Mouse (Mus musculus): Measurements from ENCODE around the gene Mex3d. TPM values are rescaled to one million over a fixed set of nuclear protein-coding genes. Genes with fewer than 3 reads are reported as not detected.

The Mex3d gene
- polyA plus RNA-seq, 1 experiment from 2014 or later = 5.1 TPM

DNA sequence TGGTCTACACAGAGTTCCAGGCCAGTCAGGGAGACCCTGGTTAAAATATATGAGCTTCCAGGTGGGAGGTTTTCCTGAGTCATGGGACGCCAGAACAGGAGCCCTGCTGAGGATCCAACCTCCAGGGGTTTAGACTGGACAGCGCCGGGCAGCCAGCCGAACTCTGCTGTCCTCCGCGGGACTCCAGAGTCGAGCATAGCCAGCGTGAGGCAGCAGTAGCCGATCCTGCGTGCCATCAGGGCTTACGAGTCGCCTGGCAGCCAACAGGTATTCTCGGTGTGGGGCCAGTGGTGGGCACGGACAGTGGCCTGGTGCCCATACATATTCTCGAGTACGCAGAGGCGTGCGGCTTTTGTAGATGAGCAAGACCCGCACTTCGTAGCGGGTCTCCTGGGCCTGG, 46.4 kb downstream of the Mex3d start:
- Histone ChIP-seq H3K27ac (ENCODE audit: low read length) (no peak overlapping the region), H3K4me3 (ENCODE audit: low read length) (no peak overlapping the region), H3K9me3 (ENCODE audit: low read length) (no peaks in the 10 kb centered on the region), H3K4me1 (ENCODE audit: insufficient read depth, low read length) (peaks cover 31% of the 10 kb centered on the region), H3K9ac (replicated peaks; ENCODE audit: low read length) (no peak overlapping the region), H3K27me3 (ENCODE audit: insufficient read depth, low read length) (peaks cover 58% of the 10 kb centered on the region), H3K36me3 (ENCODE audit: insufficient read depth, low read length) (no peaks in the 10 kb centered on the region), H3K4me2 (replicated peaks; ENCODE audit: low read depth, low read length) (no peak overlapping the region)
- ATAC-seq (ENCODE audit: low FRiP score, low TSS enrichment) = no peak
- WGBS = 14% methylated on average over 21 of the region's 21 CpGs

DNA sequence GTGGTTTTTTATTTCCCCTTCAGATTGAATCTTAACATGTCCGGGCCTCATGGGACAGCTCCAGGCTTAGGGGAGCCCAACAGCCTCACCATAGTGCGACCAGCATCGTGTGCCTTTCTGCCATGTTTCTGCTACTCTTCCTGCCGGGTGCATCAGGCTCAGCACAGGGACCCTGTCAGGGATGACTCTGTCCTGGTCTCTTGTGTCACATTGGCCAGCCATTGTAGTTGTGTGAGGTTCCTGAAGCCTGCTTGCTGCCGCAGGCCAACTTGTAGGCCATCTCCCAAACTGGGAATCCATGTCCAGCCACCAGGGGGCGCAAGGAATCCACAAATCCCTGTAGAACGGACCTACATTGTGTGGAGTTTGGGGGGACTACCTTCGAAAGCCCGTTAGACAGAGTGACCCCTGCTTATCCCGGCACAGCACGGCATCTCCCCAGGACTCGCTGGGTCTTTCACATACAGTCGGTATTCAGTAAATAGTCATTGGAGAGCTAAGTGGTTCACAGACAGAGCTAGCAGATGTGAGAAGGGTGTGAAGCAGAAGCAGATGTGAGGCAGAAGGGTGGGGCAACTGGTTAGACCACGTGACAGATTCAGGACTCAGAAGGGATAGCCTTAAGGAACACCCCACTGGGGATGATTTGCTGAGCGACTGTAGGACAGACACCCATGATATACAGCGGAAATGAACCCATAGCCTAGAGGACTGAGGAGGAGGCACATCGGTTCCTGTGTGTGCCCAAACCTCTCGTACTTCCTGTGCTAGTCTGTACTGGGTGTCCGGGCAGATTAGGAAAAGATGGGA, 47.3 kb downstream of the Mex3d start:
- peaks cover 28% of the 10 kb centered on the region for H3K4me1 ChIP-seq (ENCODE audit: insufficient read depth, low read length)
- no peaks in the 10 kb centered on the region for H3K9me3 ChIP-seq (ENCODE audit: low read length)
- ATAC-seq (ENCODE audit: low FRiP score, low TSS enrichment) = no peak
- WGBS = 19% methylated on average over 19 of the region's 19 CpGs
- H3K4me2 ChIP-seq (replicated peaks; ENCODE audit: low read depth, low read length) = peak overlapping the region; percentile 28; the same call in 1 of the 2 replicates
- H3K27ac ChIP-seq (ENCODE audit: low read length) = no peak overlapping the region
- H3K36me3 ChIP-seq (ENCODE audit: insufficient read depth, low read length) = no peaks in the 10 kb centered on the region
- H3K4me3 ChIP-seq (ENCODE audit: low read length) = no peak overlapping the region
- H3K27me3 ChIP-seq (ENCODE audit: insufficient read depth, low read length) = peaks cover 49% of the 10 kb centered on the region
- no peak overlapping the region for H3K9ac ChIP-seq (replicated peaks; ENCODE audit: low read length)

DNA sequence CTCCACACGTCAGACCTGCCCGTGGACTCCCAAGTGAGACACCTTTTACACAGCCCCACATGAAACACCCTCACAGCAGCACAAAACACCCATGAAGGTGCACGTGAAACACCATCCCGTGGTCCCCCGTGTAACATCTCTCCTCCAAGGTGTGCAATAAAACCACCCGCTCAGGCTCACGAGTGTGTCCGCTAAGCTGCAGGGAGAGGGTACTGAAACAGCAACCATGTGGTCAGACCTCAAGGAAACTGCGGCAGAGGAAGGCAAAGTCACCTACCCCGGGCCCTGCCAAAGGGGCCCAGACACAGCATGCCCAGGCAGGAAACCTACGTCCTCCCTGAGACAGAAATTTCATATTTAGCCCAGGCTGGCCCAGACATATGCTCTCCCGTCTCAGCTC, 51.2 kb downstream of the Mex3d start:
- H3K27me3 ChIP-seq (ENCODE audit: insufficient read depth, low read length) = peaks cover 12% of the 10 kb centered on the region
- H3K4me1 ChIP-seq (ENCODE audit: insufficient read depth, low read length) = peaks cover 2% of the 10 kb centered on the region; the same call in 1 of the 2 replicates
- H3K9ac ChIP-seq (replicated peaks; ENCODE audit: low read length) = no peak overlapping the region
- WGBS = 86% methylated on average over 12 of the region's 12 CpGs
- no peak overlapping the region for H3K4me3 ChIP-seq (ENCODE audit: low read length)
- no peaks in the 10 kb centered on the region for H3K36me3 ChIP-seq (ENCODE audit: insufficient read depth, low read length)
- H3K27ac ChIP-seq (ENCODE audit: low read length) = no peak overlapping the region
- no peak overlapping the region for H3K4me2 ChIP-seq (replicated peaks; ENCODE audit: low read depth, low read length)
- no peak for ATAC-seq (ENCODE audit: low FRiP score, low TSS enrichment)
- H3K9me3 ChIP-seq (ENCODE audit: low read length) = no peaks in the 10 kb centered on the region

DNA sequence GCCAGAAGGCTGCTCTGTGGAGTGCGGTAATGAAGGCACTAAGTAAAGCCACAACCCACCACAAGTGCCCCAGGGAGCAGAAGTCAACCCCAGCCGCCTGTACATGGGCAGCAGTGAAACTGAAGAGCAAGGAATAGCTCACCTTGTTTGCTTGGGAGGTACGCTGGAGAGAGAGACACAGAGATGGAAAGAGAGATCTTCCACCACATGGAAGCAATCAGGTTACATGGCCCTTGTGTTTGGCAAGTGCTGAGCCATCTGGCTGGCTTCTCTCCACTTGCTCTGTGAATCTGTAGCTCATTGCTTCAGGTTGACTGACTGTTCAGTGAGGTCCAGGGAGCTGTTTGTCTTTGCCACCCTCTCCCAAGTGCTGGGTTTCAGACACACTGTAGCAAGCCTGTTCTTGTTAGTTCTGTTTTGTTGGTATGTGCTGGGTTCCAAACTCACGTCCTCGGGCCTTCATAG, 54.9 kb downstream of the Mex3d start:
- no peaks in the 10 kb centered on the region for H3K36me3 ChIP-seq (ENCODE audit: insufficient read depth, low read length)
- WGBS = 84% methylated on average over 5 of the region's 5 CpGs
- no peaks in the 10 kb centered on the region for H3K9me3 ChIP-seq (ENCODE audit: low read length)
- ATAC-seq (ENCODE audit: low FRiP score, low TSS enrichment) = no peak
- no peak overlapping the region for H3K27ac ChIP-seq (ENCODE audit: low read length)
- H3K9ac ChIP-seq (replicated peaks; ENCODE audit: low read length) = no peak overlapping the region
- no peak overlapping the region for H3K4me3 ChIP-seq (ENCODE audit: low read length)
- H3K27me3 ChIP-seq (ENCODE audit: insufficient read depth, low read length) = no peaks in the 10 kb centered on the region; the same call in 1 of the 2 replicates
- peaks cover 17% of the 10 kb centered on the region for H3K4me1 ChIP-seq (ENCODE audit: insufficient read depth, low read length)
- no peak overlapping the region for H3K4me2 ChIP-seq (replicated peaks; ENCODE audit: low read depth, low read length)

DNA sequence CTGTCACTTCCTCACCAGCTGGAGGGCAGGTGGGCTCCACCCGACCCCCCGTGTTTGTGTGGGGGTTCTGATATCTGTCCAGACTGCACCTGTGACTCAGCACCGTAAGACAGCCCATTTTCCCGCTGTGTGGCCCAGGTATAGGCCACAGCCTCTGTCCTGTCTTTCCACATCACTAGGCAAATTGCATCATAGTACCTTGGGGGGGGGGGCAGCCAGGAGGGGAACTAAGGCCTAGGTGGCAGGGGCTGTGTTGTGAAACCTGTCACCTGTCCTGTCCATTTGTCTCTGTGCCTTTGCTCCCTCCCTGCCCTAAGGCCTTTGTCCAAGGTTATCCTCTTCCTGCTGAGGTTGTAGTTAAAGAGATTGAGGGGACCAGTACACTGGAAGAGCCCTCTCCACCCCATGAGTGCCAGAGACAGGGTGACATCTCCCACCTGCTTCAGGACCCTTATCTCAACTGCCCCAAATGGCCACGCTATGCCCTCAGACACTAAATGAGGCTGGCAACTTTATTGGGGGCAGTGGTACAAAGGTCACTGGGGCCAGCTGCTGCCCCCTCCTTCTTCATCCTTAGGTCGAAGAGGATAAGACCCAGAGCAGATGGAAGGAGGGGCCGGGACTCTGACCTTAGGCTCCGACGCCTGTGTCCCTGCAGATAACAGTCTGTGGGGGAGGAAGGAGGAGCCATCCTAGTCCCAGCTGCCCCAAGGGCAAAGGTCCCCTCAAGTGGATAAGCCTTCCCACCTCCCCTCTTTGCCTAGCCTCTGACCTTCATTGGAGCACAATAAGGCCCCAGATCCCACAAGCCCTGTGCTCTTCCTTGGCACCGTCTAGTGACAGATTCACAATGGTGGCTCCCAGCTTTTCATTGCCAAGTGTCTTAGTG, 55.6 kb downstream of the Mex3d start:
- no peak overlapping the region for H3K9ac ChIP-seq (replicated peaks; ENCODE audit: low read length)
- ATAC-seq (ENCODE audit: low FRiP score, low TSS enrichment) = no peak
- no peak overlapping the region for H3K4me3 ChIP-seq (ENCODE audit: low read length)
- 52% methylated on average over 10 of the region's 10 CpGs for WGBS
- no peaks in the 10 kb centered on the region for H3K36me3 ChIP-seq (ENCODE audit: insufficient read depth, low read length)
- H3K27me3 ChIP-seq (ENCODE audit: insufficient read depth, low read length) = no peaks in the 10 kb centered on the region; the same call in 1 of the 2 replicates
- no peaks in the 10 kb centered on the region for H3K9me3 ChIP-seq (ENCODE audit: low read length)
- no peak overlapping the region for H3K4me2 ChIP-seq (replicated peaks; ENCODE audit: low read depth, low read length)
- peaks cover 17% of the 10 kb centered on the region for H3K4me1 ChIP-seq (ENCODE audit: insufficient read depth, low read length)
- H3K27ac ChIP-seq (ENCODE audit: low read length) = no peak overlapping the region

DNA sequence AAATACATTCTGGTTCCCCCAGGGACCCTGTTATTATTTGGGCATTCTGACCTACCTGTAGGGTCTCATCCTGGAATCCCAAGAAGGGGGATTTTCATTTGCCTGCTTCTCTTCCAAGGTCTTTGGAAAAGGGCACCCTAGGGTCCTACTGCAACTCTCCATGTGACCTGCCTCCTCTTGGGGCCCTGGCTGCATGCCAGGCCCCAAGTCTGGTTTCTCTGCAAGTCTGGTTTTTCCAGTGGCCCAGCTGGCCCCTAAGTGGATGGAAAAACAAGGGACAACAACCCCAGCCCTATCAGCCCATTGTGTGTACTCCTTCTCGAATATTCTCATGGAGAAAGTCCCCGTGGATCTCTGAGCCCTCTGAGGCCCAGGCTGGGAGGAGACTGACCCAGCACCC, 56.6 kb downstream of the Mex3d start:
- H3K4me3 ChIP-seq (ENCODE audit: low read length) = no peak overlapping the region
- H3K4me2 ChIP-seq (replicated peaks; ENCODE audit: low read depth, low read length) = peak overlapping the region; percentile 97
- H3K36me3 ChIP-seq (ENCODE audit: insufficient read depth, low read length) = no peaks in the 10 kb centered on the region
- H3K9me3 ChIP-seq (ENCODE audit: low read length) = no peaks in the 10 kb centered on the region
- no peaks in the 10 kb centered on the region; the same call in 1 of the 2 replicates for H3K27me3 ChIP-seq (ENCODE audit: insufficient read depth, low read length)
- H3K4me1 ChIP-seq (ENCODE audit: insufficient read depth, low read length) = peaks cover 17% of the 10 kb centered on the region
- H3K27ac ChIP-seq (ENCODE audit: low read length) = no peak overlapping the region
- WGBS = 79% methylated on average over 2 of the region's 2 CpGs
- H3K9ac ChIP-seq (replicated peaks; ENCODE audit: low read length) = no peak overlapping the region
- ATAC-seq (ENCODE audit: low FRiP score, low TSS enrichment) = no peak

Small RNA genes lying within 50 kb of the gene (microRNA-seq; reads per million reads assigned to microRNA genes)
- gene Gm22721 = not detected

Other genes with a start within 250 kb of the Mex3d start
- gene Atp5d, start 249.0 kb downstream of the Mex3d start, polyA plus RNA-seq (2015; fragmentation: Nextera tagmentation; extraction: Ambion mirVana) = 676 and 688 TPM in 2 replicates
- gene Cbarp, start 246.8 kb downstream of the Mex3d start, polyA plus RNA-seq (2015; fragmentation: Nextera tagmentation; extraction: Ambion mirVana) = 6.4 and 7.3 TPM in 2 replicates
- 15.9 and 16.8 TPM in 2 replicates for gene Midn, start 239.4 kb downstream of the Mex3d start, polyA plus RNA-seq (2015; fragmentation: Nextera tagmentation; extraction: Ambion mirVana)
- gene Cirbp, start 221.7 kb downstream of the Mex3d start, polyA plus RNA-seq (2015; fragmentation: Nextera tagmentation; extraction: Ambion mirVana) = 96.2 and 101 TPM in 2 replicates
- gene 1600002K03Rik, start 214.7 kb downstream of the Mex3d start, polyA plus RNA-seq (2015; fragmentation: Nextera tagmentation; extraction: Ambion mirVana) = 15.2 and 15.3 TPM in 2 replicates
- gene Efna2, start 208.2 kb downstream of the Mex3d start, polyA plus RNA-seq (2015; fragmentation: Nextera tagmentation; extraction: Ambion mirVana) = 11.0 and 11.8 TPM in 2 replicates
- gene Mum1, start 161.2 kb downstream of the Mex3d start, polyA plus RNA-seq (2015; fragmentation: Nextera tagmentation; extraction: Ambion mirVana) = 72.2 and 74.6 TPM in 2 replicates
- 398 and 444 TPM in 2 replicates for gene Ndufs7, start 138.5 kb downstream of the Mex3d start, polyA plus RNA-seq (2015; fragmentation: Nextera tagmentation; extraction: Ambion mirVana)
- gene Gamt, start 126.6 kb downstream of the Mex3d start, polyA plus RNA-seq (2015; fragmentation: Nextera tagmentation; extraction: Ambion mirVana) = 38.1 and 38.3 TPM in 2 replicates
- 52.7 and 55.4 TPM in 2 replicates for gene Dazap1, start 126.2 kb downstream of the Mex3d start, polyA plus RNA-seq (2015; fragmentation: Nextera tagmentation; extraction: Ambion mirVana)
- gene Rps15, start 95.2 kb downstream of the Mex3d start, polyA plus RNA-seq (2015; fragmentation: Nextera tagmentation; extraction: Ambion mirVana) = 899 and 901 TPM in 2 replicates
- 1.6 and 1.9 TPM in 2 replicates for gene Apc2, start 91.7 kb downstream of the Mex3d start, polyA plus RNA-seq (2015; fragmentation: Nextera tagmentation; extraction: Ambion mirVana)
- gene 2310011J03Rik, start 67.1 kb downstream of the Mex3d start, polyA plus RNA-seq (2015; fragmentation: Nextera tagmentation; extraction: Ambion mirVana) = 52.9 and 54.8 TPM in 2 replicates
- gene Pcsk4, start 58.2 kb downstream of the Mex3d start, polyA plus RNA-seq (2015; fragmentation: Nextera tagmentation; extraction: Ambion mirVana) = 8.6 and 8.8 TPM in 2 replicates
- gene Reep6, start 57.7 kb downstream of the Mex3d start, polyA plus RNA-seq (2015; fragmentation: Nextera tagmentation; extraction: Ambion mirVana) = 11.0 and 11.5 TPM in 2 replicates
- 4.8 and 5.4 TPM in 2 replicates for gene Adamtsl5, start 39.2 kb downstream of the Mex3d start, polyA plus RNA-seq (2015; fragmentation: Nextera tagmentation; extraction: Ambion mirVana)
- 0.97 and 1.2 TPM in 2 replicates for gene Plk5, start 31.2 kb downstream of the Mex3d start, polyA plus RNA-seq (2015; fragmentation: Nextera tagmentation; extraction: Ambion mirVana)
- 266 and 277 TPM in 2 replicates for gene Mbd3, start 11.9 kb upstream of the Mex3d start, polyA plus RNA-seq (2015; fragmentation: Nextera tagmentation; extraction: Ambion mirVana)
- 840 and 906 TPM in 2 replicates for gene Uqcr11, start 19.2 kb upstream of the Mex3d start, polyA plus RNA-seq (2015; fragmentation: Nextera tagmentation; extraction: Ambion mirVana)
- gene Tcf3, start 46.0 kb upstream of the Mex3d start, polyA plus RNA-seq (2015; fragmentation: Nextera tagmentation; extraction: Ambion mirVana) = 118 and 126 TPM in 2 replicates
- gene Onecut3, start 107.2 kb upstream of the Mex3d start, polyA plus RNA-seq (2015; fragmentation: Nextera tagmentation; extraction: Ambion mirVana) = not detected in 2 replicates
- gene Atp8b3, start 151.5 kb upstream of the Mex3d start, polyA plus RNA-seq (2015; fragmentation: Nextera tagmentation; extraction: Ambion mirVana) = 0.32 and 0.34 TPM in 2 replicates
- 27.2 and 29.8 TPM in 2 replicates for gene Rexo1, start 173.9 kb upstream of the Mex3d start, polyA plus RNA-seq (2015; fragmentation: Nextera tagmentation; extraction: Ambion mirVana)
- gene Klf16, start 189.7 kb upstream of the Mex3d start, polyA plus RNA-seq (2015; fragmentation: Nextera tagmentation; extraction: Ambion mirVana) = 10.4 and 11.6 TPM in 2 replicates
- gene Abhd17a, start 202.7 kb upstream of the Mex3d start, polyA plus RNA-seq (2015; fragmentation: Nextera tagmentation; extraction: Ambion mirVana) = 86.5 and 89.2 TPM in 2 replicates
- gene Scamp4, start 215.2 kb upstream of the Mex3d start, polyA plus RNA-seq (2015; fragmentation: Nextera tagmentation; extraction: Ambion mirVana) = 113 and 117 TPM in 2 replicates
- gene Adat3, start 215.2 kb upstream of the Mex3d start, polyA plus RNA-seq (2015; fragmentation: Nextera tagmentation; extraction: Ambion mirVana) = 8.7 and 10.4 TPM in 2 replicates
- gene Gm49322, start 218.4 kb upstream of the Mex3d start, polyA plus RNA-seq (2015; fragmentation: Nextera tagmentation; extraction: Ambion mirVana) = 4.2 and 4.8 TPM in 2 replicates
- gene Csnk1g2, start 235.2 kb upstream of the Mex3d start, polyA plus RNA-seq (2015; fragmentation: Nextera tagmentation; extraction: Ambion mirVana) = 30.8 and 93.6 TPM in 2 replicates